Mouse (Mus musculus) left cerebral cortex, postnatal 10 days (tissue): ENCODE data around the gene Bmpr2. TPM values are rescaled to one million over a fixed set of nuclear protein-coding genes. Genes with fewer than 3 reads are reported as not detected.

Experiments
- DNase-seq, 2 experiments: peaks; one replicate each; pipeline ENCODE4 v3.0.0; 2021 to 2022; ENCODE audit warnings: low spot score in 2 of 2, mixed read lengths in 1 of 2; ENCODE audit errors: extremely low spot score in 1 of 2
- intact Hi-C: fragments of 180-260 bp; cut with DNase I; formaldehyde crosslinking; loops from one replicate; pipeline ENCODE4 v1.15.1; 2025
- total RNA-seq, 2 experiments: library from RNA; stranded (reverse); gene quantifications; 2 replicates each; pipeline ENCODE4 v1.2.3; 2021

Bmpr2 gene
- total RNA-seq, 2 experiments from 2014 or later: 106 to 114 TPM

GRCm38 (mm10) chr1:59913195-59913868 lies 150.1 kb downstream of the Bmpr2 start:
- peak; percentile 46 to 77 for DNase-seq
- intact Hi-C loops: no loop called here

GRCm38 (mm10) chr1:59913869-59914225 lies 150.6 kb downstream of the Bmpr2 start:
- DNase-seq: peak in 1 of 2 experiments; percentile 34
- intact Hi-C loops: no loop called here

- intact Hi-C loops: no loop called here
- DNase-seq: no peak
Observed at GRCm38 (mm10) chr1:59914799-59915198, 151.6 kb downstream of the Bmpr2 start.

GRCm38 (mm10) chr1:59915843-59916610 lies 152.8 kb downstream of the Bmpr2 start:
- intact Hi-C loops: no loop called here
- no peak for DNase-seq

GRCm38 (mm10) chr1:59917401-59917800 lies 154.2 kb downstream of the Bmpr2 start:
- no peak for DNase-seq
- intact Hi-C loops: no loop called here

- DNase-seq: no peak
- intact Hi-C loops: no loop called here
Observed at GRCm38 (mm10) chr1:59918075-59918474, 154.9 kb downstream of the Bmpr2 start.

GRCm38 (mm10) chr1:59923201-59923600 lies 160.0 kb downstream of the Bmpr2 start:
- no peak for DNase-seq
- intact Hi-C loops: no loop called here

GRCm38 (mm10) chr1:59923673-59924072 lies 160.5 kb downstream of the Bmpr2 start:
- no peak for DNase-seq
- intact Hi-C loops: no loop called here

GRCm38 (mm10) chr1:59924411-59924810 lies 161.2 kb downstream of the Bmpr2 start:
- DNase-seq: no peak
- intact Hi-C loops: no loop called here

GRCm38 (mm10) chr1:59926021-59926672 lies 162.9 kb downstream of the Bmpr2 start:
- intact Hi-C loops: no loop called here
- DNase-seq: no peak

GRCm38 (mm10) chr1:59927131-59927680 lies 164.0 kb downstream of the Bmpr2 start:
- intact Hi-C loops: no loop called here
- no peak for DNase-seq

Other genes with a start within 250 kb of the Bmpr2 start
- gene Gm973, start 247.1 kb upstream of the Bmpr2 start, total RNA-seq: 1 to 10 TPM; 4.6 to 4.8 TPM
- gene Sumo1, start 92.6 kb upstream of the Bmpr2 start, total RNA-seq: 100 to 1,000 TPM; 105 to 111 TPM
- gene Nop58, start 78.4 kb upstream of the Bmpr2 start, total RNA-seq: 10 to 100 TPM; 73.3 to 74.4 TPM
- gene Fam117b, start 149.6 kb downstream of the Bmpr2 start, total RNA-seq: 10 to 100 TPM; 59.0 to 59.5 TPM